Mouse (Mus musculus): ENCODE results near the gene Cd8b1.

Gene Cd8b1

GRCm38 (mm10) chr6:71351201-71351600 is 28.6 kb downstream of the Cd8b1 start:
- DNase-seq (ENCODE audit: low spot score): no peak

GRCm38 (mm10) chr6:71352201-71352600 is 29.6 kb downstream of the Cd8b1 start:
- no peak for DNase-seq (ENCODE audit: low spot score)

- no peak for DNase-seq (ENCODE audit: low spot score)
Observed at GRCm38 (mm10) chr6:71352866-71353427, 30.4 kb downstream of the Cd8b1 start.

- DNase-seq (ENCODE audit: low spot score): no peak
Observed at GRCm38 (mm10) chr6:71353722-71354121, 31.1 kb downstream of the Cd8b1 start.

- DNase-seq (ENCODE audit: low spot score): no peak
Observed at GRCm38 (mm10) chr6:71357493-71357892, 34.9 kb downstream of the Cd8b1 start.

GRCm38 (mm10) chr6:71360221-71360620 is 37.6 kb downstream of the Cd8b1 start:
- DNase-seq (ENCODE audit: low spot score): no peak

GRCm38 (mm10) chr6:71360751-71361150 is 38.2 kb downstream of the Cd8b1 start:
- DNase-seq (ENCODE audit: low spot score): no peak

GRCm38 (mm10) chr6:71361156-71361670 is 38.6 kb downstream of the Cd8b1 start:
- DNase-seq (ENCODE audit: low spot score): no peak

GRCm38 (mm10) chr6:71363995-71364394 is 41.4 kb downstream of the Cd8b1 start:
- no peak for DNase-seq (ENCODE audit: low spot score)

- DNase-seq (ENCODE audit: low spot score): no peak
Observed at GRCm38 (mm10) chr6:71369416-71369815, 46.8 kb downstream of the Cd8b1 start.

GRCm38 (mm10) chr6:71371085-71371605 is 48.6 kb downstream of the Cd8b1 start:
- no peak for DNase-seq (ENCODE audit: low spot score)

GRCm38 (mm10) chr6:71372041-71372720 is 49.6 kb downstream of the Cd8b1 start:
- DNase-seq (ENCODE audit: low spot score): no peak

GRCm38 (mm10) chr6:71373249-71373775 is 50.7 kb downstream of the Cd8b1 start, which contains the start of gene Cd8a:
Gene Cd8a, plus strand, starts transcription at chr6:71373427.
- no peak for DNase-seq (ENCODE audit: low spot score)

GRCm38 (mm10) chr6:71374311-71374829 is 51.8 kb downstream of the Cd8b1 start:
- no peak for DNase-seq (ENCODE audit: low spot score)

GRCm38 (mm10) chr6:71374921-71375320 is 52.3 kb downstream of the Cd8b1 start:
- no peak for DNase-seq (ENCODE audit: low spot score)

GRCm38 (mm10) chr6:71376711-71377110 is 54.1 kb downstream of the Cd8b1 start:
- DNase-seq (ENCODE audit: low spot score): no peak

- no peak for DNase-seq (ENCODE audit: low spot score)
Observed at GRCm38 (mm10) chr6:71381654-71382053, 59.1 kb downstream of the Cd8b1 start.

All from spleen, adult 12 weeks (tissue).